Mouse (Mus musculus): ENCODE measurements around the gene St8sia1.

The St8sia1 gene

DNA sequence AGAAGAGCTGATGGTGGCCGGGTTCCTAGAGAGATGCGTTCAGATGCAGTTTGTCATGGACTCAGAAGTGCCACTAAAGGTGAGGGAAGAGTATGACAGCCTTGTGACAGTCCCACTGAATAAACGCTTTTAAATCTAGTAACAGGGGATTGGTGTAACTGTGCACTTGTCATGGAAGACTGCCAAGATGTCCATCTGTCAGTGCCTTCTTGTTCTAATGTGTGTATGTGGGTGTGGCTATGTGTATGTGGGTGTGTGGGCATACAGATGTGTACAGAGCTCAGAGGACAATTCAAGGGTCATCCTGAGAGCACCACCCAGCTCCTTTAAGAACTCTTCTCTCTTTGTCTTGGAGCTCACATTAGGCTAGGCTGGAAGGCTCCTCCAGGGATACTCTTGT lies 148.7 kb downstream of the St8sia1 start:
- DNase-seq = no peak

DNA sequence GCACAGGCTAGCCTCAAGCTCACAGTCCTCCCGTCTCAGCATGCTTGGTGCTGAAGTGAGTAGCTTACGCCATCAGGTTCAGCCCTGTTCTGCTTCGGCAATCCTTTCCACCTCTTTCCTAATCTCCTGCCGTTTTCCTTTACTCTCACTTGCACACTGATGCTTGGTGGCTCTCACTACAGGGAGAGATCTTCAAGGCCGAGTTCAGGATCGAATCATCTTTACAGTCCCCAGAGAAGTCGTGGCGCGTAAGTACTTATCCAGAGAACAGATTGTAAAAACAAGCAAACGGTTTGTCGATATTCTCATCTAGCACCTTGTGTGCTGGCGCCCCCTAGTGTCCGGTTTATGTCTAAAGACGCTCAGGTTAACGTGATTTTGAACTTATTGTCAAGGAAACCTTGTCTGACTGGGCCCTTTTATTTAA lies 149.7 kb downstream of the St8sia1 start:
- DNase-seq = peak; percentile 88 to 93

DNA sequence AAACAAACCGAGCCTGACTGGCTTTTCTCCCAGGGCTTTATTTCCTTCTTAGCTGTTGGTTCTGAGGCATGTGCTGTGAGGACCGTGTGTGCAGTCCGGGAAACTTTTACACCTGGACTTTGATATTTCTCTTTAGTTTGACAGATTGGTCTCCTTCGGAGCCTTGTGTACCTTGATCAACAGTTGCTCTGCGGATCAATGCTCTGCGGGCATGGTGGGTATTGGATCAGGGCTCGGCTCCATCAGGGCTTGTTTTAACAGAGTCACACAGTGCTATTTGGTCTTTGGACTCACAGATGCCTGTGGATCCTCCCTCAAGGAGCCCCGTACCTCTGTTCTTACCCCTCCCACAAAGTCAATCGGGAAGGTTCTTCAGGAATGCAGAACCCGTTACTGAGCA lies 150.2 kb downstream of the St8sia1 start:
- peak in 1 of 2 experiments; percentile 17 for DNase-seq

DNA sequence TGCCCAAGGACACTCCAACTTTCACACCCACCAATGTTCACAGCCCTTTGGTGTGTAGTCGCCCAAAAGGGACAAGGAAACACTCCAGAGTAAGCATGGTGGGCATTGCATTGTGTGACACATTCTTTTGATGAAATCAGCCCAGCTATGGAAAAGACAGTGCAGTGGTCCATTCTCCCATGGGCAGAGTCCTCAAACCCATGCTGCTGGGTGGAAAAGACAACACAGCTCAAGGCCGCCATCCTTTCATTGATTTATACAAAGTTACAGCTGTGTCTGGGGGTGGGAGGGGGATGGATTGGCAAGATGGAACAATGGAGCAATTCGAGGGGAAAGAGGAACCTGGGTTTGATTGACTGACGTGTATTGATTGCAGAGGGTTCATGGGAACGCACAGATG lies 151.3 kb downstream of the St8sia1 start:
- DNase-seq = no peak

DNA sequence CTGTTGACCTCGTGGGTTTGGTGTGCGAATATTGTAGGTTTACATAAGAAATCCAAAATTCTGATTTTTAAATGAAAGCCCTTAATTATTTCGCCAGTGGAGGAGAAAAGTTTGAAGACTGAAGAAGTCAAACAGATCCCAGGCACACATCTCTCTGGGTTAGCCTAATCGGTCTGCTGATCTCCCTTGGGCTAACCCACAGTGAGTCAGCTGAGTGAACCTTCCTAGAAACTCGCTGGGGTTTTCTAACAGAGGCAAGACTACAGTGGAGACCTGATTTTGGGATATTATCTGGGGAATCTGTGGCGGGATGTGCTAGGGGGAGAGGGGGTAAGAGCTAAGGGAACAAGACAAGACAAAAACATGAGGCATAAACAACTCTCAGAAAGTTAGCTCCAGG lies 154.0 kb downstream of the St8sia1 start:
- no peak for DNase-seq

- no peak for DNase-seq
These were observed 154.7 kb downstream of the St8sia1 start for GRCm38 (mm10) chr6:142809373-142810098.

DNA sequence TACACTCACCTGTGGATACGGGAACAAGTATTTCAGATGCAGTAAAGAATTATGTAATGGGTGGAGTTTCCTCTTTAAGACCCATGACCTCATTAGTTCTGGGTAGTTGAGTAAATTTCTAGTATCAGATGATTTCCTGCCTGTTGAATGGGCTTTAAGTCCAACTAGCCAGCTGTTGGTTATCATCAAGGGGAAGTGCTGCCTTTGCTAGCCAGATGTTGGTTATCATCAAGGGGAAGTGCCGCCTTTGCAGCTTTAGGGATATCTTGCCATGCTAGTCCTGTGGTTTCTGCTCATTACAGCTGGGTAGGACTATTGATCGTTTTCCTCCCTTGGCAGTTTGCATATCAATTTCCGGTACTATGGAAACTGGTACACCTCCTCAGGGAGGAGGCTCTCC lies 157.9 kb downstream of the St8sia1 start:
- DNase-seq = no peak

GRCm38 (mm10) chr6:142804402-142804801 lies 159.8 kb downstream of the St8sia1 start, which contains the start of gene Sult6b2:
Gene Sult6b2 (minus strand): TSS chr6:142804502.
- DNase-seq = no peak

- DNase-seq = no peak
These were observed 161.4 kb downstream of the St8sia1 start for GRCm38 (mm10) chr6:142802617-142803525.

DNA sequence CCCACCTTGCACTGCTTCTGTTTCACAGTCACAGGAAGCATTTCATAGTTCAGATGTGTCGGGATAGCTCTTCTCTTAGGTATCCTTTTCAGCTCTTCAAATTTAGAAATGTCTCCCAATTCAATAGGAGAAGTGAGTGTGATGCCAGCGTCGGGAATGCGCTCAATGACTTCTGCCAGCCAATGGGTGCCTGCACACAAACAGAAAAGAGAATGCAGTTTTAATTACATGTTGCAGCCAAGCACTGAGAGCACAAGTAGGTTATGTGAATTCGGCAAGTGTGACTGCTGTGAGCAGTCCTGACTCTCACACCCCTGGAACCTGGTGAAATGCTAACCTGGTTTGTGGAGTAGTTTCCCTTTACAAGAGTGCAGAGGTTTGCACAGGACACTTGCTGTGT lies 162.6 kb downstream of the St8sia1 start:
- no peak for DNase-seq

GRCm38 (mm10) chr6:142799704-142800374 lies 164.4 kb downstream of the St8sia1 start:
- no peak for DNase-seq

DNA sequence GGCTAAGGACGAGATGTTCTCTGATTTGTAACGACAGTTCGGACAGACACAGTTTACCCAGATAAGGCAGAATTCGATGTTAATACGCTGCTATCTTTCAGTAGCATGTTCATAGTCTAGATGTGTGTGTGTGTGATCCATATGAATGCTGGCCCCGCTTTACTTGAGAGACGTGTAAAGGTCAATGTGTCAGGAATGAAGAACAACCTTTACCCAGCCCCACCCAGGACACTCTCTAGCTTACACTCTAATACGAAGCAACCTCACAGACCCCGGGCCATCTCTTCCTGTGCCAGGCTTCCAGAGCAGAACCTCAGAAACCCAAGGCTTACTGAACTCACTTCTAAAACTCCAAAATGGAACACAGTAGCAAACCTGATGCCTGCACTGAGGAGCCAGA lies 165.4 kb downstream of the St8sia1 start:
- DNase-seq = no peak

- no peak for DNase-seq
These were observed 166.3 kb downstream of the St8sia1 start for GRCm38 (mm10) chr6:142797996-142798395.

GRCm38 (mm10) chr6:142795655-142796441 lies 168.4 kb downstream of the St8sia1 start:
- no peak for DNase-seq

- no peak for DNase-seq
These were observed 169.2 kb downstream of the St8sia1 start for GRCm38 (mm10) chr6:142795087-142795486.

GRCm38 (mm10) chr6:142793468-142793867 lies 170.8 kb downstream of the St8sia1 start:
- no peak for DNase-seq

- no peak for DNase-seq
These were observed 171.8 kb downstream of the St8sia1 start for GRCm38 (mm10) chr6:142792241-142792968.

- no peak for DNase-seq
These were observed 174.5 kb downstream of the St8sia1 start for GRCm38 (mm10) chr6:142789736-142790135.

DNA sequence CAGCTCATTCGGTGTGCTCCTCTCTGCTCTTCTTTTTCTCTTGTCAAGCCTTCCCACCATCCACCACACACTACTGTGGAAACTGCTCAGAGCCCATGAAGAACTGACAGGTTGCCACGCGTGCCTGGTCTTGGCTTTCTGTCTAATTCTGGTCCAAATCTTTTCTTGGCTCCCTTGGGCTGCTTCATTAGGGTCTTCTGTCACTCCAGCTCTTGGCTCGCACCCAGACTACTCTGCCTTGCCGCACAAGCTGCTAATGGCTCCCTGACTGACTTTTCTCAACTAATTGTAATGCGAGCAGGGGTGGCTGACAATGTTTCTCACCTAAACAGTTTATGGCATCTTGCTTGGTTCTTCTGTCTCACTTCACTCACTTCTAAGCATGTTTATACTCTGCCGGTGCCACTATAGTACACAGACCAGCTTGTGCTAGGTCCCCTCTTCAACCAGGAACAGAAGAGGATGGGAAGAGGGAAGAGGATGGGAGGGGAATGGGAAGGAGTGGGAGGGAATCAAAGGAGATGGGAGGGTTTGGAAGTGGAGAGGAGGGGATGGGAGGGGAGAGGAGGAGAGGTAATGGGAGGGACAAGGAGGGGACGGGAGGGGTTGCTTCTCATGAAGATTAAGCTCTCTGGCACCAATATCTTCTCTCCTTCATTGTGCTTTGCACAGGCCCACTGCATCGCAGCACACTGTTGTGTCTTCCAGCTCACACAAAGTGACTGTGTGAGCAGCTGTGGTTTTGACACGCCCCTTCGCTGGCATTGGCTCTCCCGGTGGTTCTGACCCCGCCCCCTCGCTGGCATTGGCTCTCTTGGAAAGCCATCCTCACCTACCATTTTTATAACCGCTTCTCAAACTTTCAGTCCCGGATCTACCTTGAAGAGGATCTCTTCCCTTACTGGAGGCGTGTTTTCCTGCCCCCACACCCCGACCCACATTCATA lies 175.9 kb downstream of the St8sia1 start:
- no peak for DNase-seq

DNA sequence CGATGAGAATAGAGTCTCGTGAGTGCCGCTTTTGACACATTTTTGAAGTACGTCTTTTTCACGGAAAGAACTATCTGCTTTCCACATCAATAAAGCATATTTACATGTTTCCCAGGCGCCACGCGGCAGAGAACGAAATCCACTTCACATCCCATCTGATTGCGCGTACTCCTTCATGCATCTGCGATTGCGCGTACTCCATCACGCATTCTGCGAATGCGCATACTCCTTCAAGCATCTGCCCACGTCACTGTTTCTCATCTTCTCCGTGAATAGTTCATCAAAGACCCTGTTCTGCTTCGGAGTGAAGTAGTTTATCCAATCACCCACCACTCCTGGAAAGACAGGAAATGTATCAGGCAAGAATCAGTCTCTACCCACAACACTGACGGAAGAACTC lies 178.1 kb downstream of the St8sia1 start:
- DNase-seq = no peak

- DNase-seq = peak; percentile 63
These were observed 178.9 kb downstream of the St8sia1 start for GRCm38 (mm10) chr6:142785343-142785742.

Data from cerebellum, adult 18-20 months (tissue).